Mouse (Mus musculus) megakaryocyte progenitor cell, adult 5-6 weeks (primary cell): ENCODE measurements around the gene Drap1. TPM values are rescaled to one million over a fixed set of nuclear protein-coding genes. Genes with fewer than 3 reads are reported as not detected.
A peak's percentile ranks its signal among the peaks of the same experiment; 100 is the strongest.

Experiments used
- ATAC-seq: replicated peaks from 2 replicates; pipeline ENCODE4 v1.8.0; 2016; ENCODE audit warnings: mild to moderate bottlenecking, moderate TSS enrichment, inconsistent platforms; ENCODE audit not compliant: poor library complexity
- total RNA-seq, 2 experiments: library from RNA; stranded (forward) in 1 of 2; stranded (reverse) in 1 of 2; fragments of 157-497, 149-512 nt in 1 of 2; fragments of 200-1000 nt in 1 of 2; gene quantifications; 2 replicates each; pipeline versions ENCODE4 v1.2.3 to v1.2.4; 2015 to 2017

The Drap1 gene
- total RNA-seq, 2 experiments from 2014 or later, result 105 to 120 TPM

- no peak for ATAC-seq
Measured at GRCm38 (mm10) chr19:5449673-5450072, 24.9 kb upstream of the Drap1 start.

- ATAC-seq, result peak; percentile 66
Measured at GRCm38 (mm10) chr19:5448354-5449150, 23.8 kb upstream of the Drap1 start.

GRCm38 (mm10) chr19:5447515-5448353 is 23.0 kb upstream of the Drap1 start, which contains the start of gene Fosl1:
Gene Fosl1, plus strand, starts transcription at chr19:5447547.
- ATAC-seq, result peak; percentile 75

- ATAC-seq, result no peak
Measured at GRCm38 (mm10) chr19:5445747-5446146, 21.0 kb upstream of the Drap1 start.

GRCm38 (mm10) chr19:5444954-5445353 is 20.2 kb upstream of the Drap1 start:
- no peak for ATAC-seq

GRCm38 (mm10) chr19:5444371-5444908 is 19.7 kb upstream of the Drap1 start:
- ATAC-seq, result peak; percentile 57

- no peak for ATAC-seq
Measured at GRCm38 (mm10) chr19:5433951-5434350, 9.2 kb upstream of the Drap1 start.

GRCm38 (mm10) chr19:5432992-5433852 is 8.4 kb upstream of the Drap1 start:
- ATAC-seq, result peak; percentile 65

GRCm38 (mm10) chr19:5431911-5432464 is 7.2 kb upstream of the Drap1 start:
- ATAC-seq, result no peak

- ATAC-seq, result peak; percentile 26
Measured at GRCm38 (mm10) chr19:5430408-5430807, 5.6 kb upstream of the Drap1 start.

GRCm38 (mm10) chr19:5429806-5430205 is 5.0 kb upstream of the Drap1 start:
- no peak for ATAC-seq

- no peak for ATAC-seq
Measured at GRCm38 (mm10) chr19:5429219-5429618, 4.4 kb upstream of the Drap1 start.

- ATAC-seq, result no peak
Measured at GRCm38 (mm10) chr19:5428083-5428482, 3.3 kb upstream of the Drap1 start.

GRCm38 (mm10) chr19:5426640-5427290 is 2.0 kb upstream of the Drap1 start:
- ATAC-seq, result no peak

- no peak for ATAC-seq
Measured at GRCm38 (mm10) chr19:5425906-5426565, 1.3 kb upstream of the Drap1 start.

- ATAC-seq, result peak; percentile 40
Measured at GRCm38 (mm10) chr19:5424092-5424781, 542 bp downstream of the Drap1 start.

- ATAC-seq, result no peak
Measured at GRCm38 (mm10) chr19:5423561-5423960, 1.2 kb downstream of the Drap1 start.

- no peak for ATAC-seq
Measured at GRCm38 (mm10) chr19:5422895-5423443, 1.8 kb downstream of the Drap1 start.
